Mouse (Mus musculus): Measurements from ENCODE around the gene Insr.
"Not testable (repeated sequence)": the region's sequence is repeated elsewhere in the genome, so short reads cannot be mapped to it uniquely, and the experiment has no call there.

Gene Insr

DNA sequence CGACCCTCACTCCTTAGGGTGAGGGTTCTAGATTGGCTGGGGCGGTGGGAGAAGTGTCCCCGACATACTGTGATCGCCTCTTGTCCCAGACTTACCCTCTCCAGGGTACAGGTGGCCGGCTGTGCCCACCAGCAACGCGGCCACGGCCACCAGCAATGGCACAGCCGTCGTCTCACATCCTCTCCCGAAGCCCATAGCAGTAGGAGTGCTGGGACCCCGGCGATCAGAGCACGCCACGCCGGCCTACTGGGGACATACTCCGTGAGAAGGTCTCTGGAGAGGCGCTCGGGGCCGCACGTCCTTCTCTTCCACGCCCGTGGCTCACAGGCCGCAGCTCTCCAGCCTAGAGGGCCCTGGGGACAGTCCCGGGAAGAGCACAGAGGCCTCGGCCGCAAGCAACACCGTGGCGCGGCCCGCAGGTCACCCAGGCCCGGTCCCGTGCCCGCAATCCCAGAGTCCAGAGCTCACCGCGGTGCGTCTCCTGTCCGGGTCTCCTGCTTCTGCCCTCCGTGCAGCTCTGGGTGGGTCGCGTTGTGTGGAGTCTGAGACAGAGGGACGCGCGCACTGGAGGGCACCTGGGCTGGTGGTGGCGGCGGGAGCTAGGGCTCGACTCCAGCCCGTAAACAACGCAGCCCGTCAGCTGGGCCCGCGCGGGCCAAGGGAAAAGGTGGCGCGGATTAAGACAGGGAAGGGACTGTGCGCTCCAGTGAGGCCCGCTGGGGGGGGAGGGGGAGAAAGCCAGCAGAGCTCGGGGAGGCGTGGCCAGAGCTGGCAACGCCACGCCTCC, at the start of gene Insr:
Gene Insr (minus strand): TSS at position 684 of the 787 bp plus-strand sequence.
- peak; percentile 82 for DNase-seq (ENCODE audit: low spot score)

DNA sequence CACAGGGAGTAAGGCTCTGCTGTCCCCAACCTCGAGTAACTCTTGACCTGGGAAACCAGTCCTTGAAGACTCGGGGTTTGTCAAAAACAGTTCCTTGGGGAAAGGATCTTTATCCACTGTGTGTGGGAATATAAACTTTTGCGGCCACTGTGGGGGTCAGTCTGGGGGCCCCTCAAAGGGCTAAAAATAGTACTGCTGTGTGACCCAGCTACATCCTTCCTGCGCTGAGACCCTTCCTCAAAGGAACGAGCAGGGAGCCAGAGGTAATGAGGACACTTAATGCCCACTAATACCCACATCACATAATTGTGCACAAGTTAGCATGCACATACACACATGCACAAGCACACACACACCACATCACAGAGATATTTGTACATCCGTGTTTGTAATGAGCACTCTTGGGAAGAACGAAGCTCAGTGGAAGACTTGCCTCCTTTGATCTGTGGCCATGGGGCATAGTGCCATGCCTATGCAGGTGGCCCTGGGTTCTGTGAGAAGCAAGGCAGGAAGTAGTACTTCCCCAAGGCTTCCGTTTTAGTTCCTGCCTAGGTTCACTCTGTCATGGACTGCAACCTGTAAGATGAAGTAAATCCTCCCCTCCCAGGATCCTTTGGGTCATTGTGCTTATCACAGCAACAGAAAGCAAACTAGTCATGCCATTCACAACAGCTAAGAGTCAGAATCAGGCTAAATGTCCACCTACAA, 48.3 kb upstream of the Insr start:
- no peak for DNase-seq (ENCODE audit: low spot score)

GRCm38 (mm10) chr8:3327056-3327455, 47.6 kb upstream of the Insr start:
- no peak for DNase-seq (ENCODE audit: low spot score)

DNA sequence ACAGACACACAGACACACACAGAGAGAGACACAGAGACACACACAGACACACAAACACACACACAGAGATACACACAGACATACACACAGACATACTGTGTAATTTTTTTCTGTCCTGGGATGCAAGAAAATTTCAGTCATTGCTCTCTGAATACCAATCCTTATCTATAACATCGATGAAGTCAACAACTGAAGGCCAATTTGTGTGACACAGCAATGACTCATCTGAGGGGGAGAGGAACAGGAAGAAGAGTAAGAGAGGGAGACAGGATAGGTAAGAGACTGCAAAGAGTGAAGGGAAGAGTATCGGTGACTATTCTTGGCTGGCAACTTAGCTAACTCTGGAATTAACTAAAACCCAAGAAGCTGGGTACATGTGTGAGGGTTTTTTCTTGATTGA, 44.8 kb upstream of the Insr start:
- no peak for DNase-seq (ENCODE audit: low spot score)

- not testable (repeated sequence) for DNase-seq (ENCODE audit: low spot score)
Measured at GRCm38 (mm10) chr8:3319267-3319666, 39.9 kb upstream of the Insr start.

- DNase-seq (ENCODE audit: low spot score) = no peak
Measured at GRCm38 (mm10) chr8:3316585-3316984, 37.2 kb upstream of the Insr start.

DNA sequence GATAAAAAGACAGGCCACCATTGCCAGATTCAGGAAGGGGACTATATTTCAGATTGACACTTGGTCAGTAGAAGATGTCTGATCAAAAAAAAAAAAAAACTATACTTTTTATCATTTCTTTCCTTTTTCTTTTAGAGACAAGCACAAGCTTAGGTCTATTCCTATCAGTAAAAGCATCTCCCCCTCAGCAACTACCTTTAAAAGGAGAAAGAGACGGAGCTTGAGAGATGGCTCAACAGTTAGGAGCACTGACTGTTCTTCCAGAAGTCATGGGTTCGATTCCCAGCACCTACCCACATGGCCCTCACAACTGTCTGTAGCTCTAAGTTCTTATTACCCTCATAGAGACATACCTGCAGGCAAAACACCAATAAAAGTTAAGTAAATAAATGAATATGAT, 34.9 kb upstream of the Insr start:
- DNase-seq (ENCODE audit: low spot score) = no peak

DNA sequence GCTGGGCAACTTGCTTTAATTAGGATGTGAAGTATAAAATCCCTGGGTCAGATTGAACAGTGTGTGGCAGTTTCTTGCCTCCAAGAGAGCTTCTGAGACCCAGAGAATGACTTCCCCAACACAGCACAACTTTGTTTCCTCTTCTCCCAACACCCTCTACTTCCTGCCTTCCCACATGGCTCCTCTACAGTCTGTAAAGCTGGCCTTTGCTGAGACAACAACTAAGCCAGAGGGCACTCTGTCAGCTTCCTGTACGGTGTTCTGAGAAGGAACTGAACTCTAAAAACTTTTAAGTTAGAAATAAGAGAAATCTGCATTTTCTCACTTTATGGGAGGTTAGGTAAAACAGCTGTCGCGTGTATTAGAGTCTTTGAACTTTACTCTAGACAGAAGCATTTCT, 34.4 kb upstream of the Insr start:
- no peak for DNase-seq (ENCODE audit: low spot score)

DNA sequence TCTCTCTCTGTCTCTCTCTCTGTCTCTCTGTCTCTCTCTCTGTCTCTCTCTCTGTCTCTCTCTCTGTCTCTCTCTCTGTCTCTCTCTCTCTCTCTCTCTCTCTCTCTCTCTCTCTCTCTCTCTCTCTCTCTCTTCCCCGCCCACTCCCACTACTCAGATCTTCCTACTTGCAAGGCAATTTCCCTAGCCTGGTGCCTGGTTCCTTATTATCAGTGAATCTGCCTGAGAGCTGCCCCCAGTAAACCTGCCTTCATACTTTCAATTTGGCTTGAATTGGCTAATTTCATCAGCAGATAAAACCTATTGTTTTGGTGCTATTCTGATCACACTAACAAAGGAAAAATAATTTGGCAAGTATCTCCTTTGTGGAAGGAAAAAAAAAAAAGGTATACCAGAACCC, 34.0 kb upstream of the Insr start:
- DNase-seq (ENCODE audit: low spot score) = not testable (repeated sequence)

DNA sequence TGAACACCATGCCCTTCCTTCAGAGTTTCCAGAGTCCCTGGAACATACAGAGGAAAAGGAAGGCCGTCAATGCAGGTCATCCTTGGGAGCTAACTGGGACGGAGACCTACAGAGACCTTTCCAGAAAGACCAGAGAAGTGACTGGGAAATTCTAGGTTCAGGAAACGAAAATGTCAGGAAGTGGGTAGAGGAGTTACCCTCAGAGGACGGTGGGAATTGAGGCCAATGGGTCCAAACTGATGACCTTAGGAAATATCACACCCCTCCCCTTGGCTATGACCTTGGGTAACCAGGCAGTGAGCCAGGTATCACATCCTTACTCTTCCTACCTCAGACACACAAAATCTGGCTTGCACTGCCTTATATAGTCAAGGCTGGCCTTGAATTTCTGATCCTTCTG, 32.1 kb upstream of the Insr start:
- DNase-seq (ENCODE audit: low spot score) = no peak

- DNase-seq (ENCODE audit: low spot score) = no peak
Measured at GRCm38 (mm10) chr8:3309636-3310035, 30.2 kb upstream of the Insr start.

GRCm38 (mm10) chr8:3308205-3308800, 28.9 kb upstream of the Insr start:
- DNase-seq (ENCODE audit: low spot score) = not testable (repeated sequence)

DNA sequence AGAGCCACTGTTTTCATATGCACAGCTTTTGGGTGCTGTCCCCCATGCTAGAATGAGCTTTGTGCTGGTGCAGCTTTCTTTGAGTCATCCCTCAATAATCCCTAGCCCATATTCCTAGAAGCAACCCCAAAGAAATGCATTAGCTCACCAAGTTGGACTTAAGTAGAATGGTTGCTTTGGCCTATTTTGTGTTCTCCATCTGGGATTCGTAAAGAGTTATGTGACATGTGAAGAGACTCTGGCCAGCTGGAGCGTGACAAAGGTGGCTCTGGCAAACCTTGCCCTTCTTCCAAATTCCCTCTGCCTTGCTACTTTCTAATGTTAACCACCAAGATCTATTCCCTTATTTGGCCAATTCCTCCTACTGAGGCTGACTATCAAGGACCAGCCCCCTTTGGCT, 22.7 kb upstream of the Insr start:
- DNase-seq (ENCODE audit: low spot score) = no peak

GRCm38 (mm10) chr8:3299322-3299721, 19.9 kb upstream of the Insr start:
- no peak for DNase-seq (ENCODE audit: low spot score)

DNA sequence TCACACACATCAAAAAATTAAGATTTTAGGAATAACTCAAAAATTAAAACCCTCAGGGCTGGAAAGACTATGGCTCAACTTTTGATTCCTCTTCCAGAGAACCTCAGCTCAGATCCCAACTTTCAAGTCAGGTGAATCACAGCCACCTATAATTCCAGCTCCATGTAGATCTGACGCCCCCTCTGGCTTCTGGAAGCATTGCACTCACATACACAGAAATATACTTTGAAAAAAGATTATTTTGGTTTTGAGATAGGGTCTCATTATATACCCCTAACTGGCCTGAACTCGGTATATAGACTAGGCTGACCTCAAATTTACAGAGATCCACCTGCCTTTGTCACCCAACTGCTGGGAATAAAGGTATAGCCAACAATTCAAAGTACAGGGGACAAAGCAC, 6.4 kb upstream of the Insr start:
- DNase-seq (ENCODE audit: low spot score) = no peak

DNA sequence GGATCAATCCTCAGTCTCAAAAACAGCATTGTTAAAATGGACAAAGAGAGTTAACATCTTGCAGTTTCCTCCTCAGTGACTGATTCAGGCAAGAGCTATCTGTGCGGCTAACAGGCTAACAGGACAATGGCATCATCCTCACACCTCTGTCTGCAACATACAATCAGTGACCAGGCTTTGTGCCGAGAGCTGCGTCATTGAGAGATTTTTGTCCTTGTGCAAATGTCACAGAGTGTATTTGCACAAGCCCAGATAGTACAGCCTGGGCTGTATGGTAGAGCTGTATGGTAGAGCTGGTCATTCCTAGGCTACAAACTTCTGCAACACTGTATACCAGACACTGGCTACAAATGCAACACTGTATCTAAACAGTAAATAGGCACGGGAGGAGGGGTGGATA, 5.2 kb upstream of the Insr start:
- DNase-seq (ENCODE audit: low spot score) = peak; percentile 41

DNA sequence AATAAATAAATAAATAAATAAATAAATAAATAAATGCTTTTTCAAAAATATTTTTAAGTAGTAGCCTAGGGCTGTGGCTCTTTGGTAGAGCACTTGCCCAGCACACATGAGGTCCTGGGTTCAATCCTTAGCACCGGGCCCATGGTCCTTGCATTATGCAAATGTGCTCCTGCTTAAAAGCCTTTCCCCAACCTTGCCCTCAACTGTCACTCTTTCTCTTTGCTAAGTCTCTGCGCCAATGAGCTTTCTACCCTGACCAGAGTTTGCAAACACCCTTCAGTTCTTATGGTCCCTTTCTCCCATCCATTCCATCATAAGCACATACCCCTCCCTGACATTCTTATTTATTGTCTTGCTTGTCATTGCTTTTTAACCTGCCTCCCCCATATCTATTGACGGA, 1.9 kb upstream of the Insr start:
- DNase-seq (ENCODE audit: low spot score) = no peak

DNA sequence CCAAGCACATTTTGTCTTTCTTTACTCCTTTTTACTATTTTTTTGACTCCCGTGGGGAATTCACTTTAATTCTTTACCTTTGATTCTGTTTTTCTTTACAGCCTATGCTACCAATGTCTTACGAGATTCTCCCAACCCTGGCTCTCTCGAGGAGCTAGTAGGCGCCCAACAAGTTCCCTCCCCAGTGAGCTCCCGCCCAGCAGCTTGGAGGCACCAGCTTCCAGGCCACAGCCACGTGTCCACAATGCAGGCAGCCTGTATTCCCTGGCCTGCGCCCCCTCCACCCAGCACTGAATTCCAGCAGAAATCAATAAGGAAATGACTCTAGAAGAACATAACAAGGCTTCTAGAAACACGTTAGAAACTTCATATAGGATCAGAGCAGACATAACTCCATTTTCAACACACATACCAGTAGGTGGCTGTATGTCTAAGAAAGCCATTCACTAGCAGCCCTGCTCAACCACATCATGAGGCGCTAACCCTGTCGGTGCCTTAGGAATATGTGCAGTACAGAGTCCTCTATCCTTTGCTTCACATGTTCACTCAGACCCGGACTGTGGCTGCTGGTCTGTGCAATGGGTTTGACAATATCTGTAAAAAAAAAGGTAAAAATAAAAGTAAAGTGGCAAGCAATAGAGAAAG, 971 bp upstream of the Insr start:
- no peak for DNase-seq (ENCODE audit: low spot score)

DNA sequence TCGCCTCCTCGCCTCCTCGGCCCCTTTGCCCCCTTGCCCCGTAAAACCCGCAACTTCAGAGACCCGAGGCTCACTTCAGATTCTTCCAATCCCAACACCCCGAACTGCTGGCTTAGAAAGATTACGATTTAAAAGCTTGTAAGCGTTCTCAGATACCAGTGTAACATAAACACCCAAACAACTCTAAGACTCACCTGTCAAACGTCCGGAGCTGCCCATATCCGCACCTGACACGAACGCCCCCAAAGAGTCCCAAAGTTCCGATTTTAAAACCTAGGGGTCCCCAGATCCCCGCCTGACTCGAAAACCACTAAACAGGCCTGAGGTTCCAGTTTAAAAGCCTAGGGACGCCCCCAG, 282 bp upstream of the Insr start:
- no peak for DNase-seq (ENCODE audit: low spot score)

GRCm38 (mm10) chr8:3278181-3278820, 1.1 kb downstream of the Insr start:
- DNase-seq (ENCODE audit: low spot score) = no peak

- DNase-seq (ENCODE audit: low spot score) = no peak
Measured at GRCm38 (mm10) chr8:3277266-3277665, 2.2 kb downstream of the Insr start.

DNA sequence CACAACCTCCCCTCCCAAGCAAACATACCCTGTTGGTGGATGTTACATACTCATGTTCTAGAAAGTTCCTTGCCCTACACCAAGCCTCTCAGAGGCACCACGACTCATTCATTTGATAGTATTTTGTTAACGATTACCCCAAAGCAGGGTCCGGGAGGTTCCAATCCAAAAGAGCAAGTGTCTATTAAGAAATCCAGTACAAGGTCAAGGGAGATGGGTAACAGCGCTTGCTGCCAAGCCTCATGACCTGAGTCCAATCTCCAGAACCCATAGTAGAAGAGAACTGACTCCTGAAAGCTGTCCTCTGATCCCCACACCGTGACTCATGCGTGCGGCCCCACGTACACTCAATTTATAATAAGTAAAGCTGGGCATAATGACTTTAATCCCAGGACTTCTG, 3.4 kb downstream of the Insr start:
- DNase-seq (ENCODE audit: low spot score) = no peak

Data from testis, postnatal 14 days (tissue).